Mouse (Mus musculus) brain, embryonic 18.5 days (tissue): Measurements from ENCODE around the gene Prkci.

ENCODE experiments used
- DNase-seq: peaks from one replicate; pipeline ENCODE4 v3.0.0-alpha.2; 2012; ENCODE audit warnings: low read depth, low spot score

Prkci gene

DNA sequence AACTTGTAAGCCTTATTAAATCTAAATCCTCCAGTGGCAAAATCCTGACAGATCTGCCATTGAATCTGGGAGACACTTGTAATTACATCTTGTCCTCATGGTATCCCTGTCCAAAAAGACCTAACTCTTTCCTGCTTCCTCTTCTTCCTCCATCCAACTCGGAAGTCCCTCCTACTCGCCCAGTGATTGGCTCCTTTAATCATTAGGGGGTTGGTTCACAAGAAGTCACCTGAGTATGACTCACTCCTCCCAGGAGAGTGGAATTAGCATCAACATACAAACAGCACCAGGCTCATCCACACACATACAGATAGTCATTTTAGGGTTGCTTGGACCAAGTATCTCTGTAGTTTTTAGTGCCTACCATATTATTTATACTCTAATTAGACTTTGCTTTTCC, 47.4 kb downstream of the Prkci start:
- no peak for DNase-seq

GRCm38 (mm10) chr3:31047263-31047662, 51.7 kb downstream of the Prkci start:
- no peak for DNase-seq

DNA sequence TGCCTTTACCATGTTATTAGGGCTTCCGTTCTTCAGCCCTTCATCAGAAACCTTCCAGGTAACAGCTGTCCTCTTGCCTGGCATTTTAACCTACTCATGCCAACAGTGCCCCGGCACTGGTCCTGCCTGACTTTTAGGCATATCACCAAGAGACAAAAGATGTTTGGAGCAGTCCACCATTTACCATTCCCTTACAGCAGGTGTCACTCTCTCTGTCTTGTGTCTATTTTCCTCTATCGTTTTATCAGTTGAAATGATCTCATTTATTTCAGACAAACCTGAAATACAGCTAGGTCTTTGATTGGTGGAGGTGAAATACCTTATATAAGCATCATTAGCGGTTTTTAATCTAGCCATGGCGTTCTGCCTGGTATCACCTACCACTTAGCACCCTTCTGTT, 53.5 kb downstream of the Prkci start:
- DNase-seq: no peak

- no peak for DNase-seq
Measured at GRCm38 (mm10) chr3:31050375-31050774, 54.8 kb downstream of the Prkci start.

DNA sequence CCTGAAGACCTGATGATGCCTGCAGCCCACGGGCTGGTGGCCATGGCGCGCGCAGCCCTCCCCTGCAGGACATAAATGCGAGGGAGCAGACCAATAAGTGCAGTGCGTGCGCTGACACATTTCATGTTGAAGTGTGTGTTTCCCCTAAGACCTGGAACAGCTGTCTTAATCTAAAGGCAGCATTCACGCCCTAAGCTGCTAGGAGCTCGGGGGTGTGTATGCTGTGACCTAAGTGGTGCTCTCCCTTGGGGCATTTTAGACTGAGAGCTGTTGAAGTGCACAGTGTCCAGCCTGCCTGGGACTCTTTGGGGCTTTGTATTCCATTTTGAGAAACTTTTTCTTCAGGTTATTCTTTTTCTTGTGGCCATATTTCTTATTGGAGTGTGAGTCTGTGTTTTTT, 56.2 kb downstream of the Prkci start:
- DNase-seq: no peak

GRCm38 (mm10) chr3:31053191-31053590, 57.6 kb downstream of the Prkci start:
- DNase-seq: no peak

DNA sequence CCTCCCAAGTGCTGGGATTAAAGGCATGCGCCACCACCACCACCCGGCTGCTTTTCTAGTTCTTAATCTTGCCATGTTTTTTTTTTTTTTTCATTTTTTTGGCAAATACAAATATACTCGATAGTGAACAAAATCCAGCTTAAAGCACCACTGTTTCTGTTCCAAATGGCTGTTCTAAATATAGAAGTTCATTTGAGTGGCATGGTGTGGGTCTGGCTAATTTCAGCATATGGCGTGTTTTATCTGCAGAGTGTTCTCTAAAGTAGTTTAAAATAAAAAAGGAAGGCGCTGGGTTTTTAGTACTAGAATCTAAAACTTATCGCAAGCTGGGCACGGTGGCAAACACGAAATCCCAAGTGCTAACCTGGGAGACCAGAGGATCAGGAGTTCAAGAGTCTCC, 59.3 kb downstream of the Prkci start:
- no peak for DNase-seq

- DNase-seq: no peak
Measured at GRCm38 (mm10) chr3:31056047-31056650, 60.6 kb downstream of the Prkci start.

GRCm38 (mm10) chr3:31056651-31057627, 61.4 kb downstream of the Prkci start:
- DNase-seq: peak; percentile 47

DNA sequence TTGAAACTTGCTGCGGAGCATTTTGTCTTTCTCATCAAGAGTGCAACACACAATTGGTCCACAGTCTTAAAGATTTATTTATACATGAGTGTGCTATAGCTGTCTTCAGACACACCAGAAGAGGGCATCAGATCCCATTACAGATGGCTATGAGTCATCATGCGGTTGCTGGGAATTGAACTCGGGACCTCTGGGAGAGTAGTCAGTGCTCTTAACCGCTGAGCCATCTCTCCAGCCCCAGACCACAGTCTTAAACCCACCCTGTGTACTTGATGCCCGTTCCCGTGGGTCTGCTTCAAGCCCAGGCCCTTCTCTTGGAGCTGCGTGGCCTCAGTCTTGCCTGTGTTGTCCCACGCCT, 65.2 kb downstream of the Prkci start:
- DNase-seq: no peak

GRCm38 (mm10) chr3:31061103-31061785, 65.7 kb downstream of the Prkci start:
- no peak for DNase-seq

GRCm38 (mm10) chr3:31061786-31062120, 66.2 kb downstream of the Prkci start:
- DNase-seq: no peak

- DNase-seq: no peak
Measured at GRCm38 (mm10) chr3:31062325-31062724, 66.8 kb downstream of the Prkci start.

- DNase-seq: no peak
Measured at GRCm38 (mm10) chr3:31068482-31068881, 72.9 kb downstream of the Prkci start.

- no peak for DNase-seq
Measured at GRCm38 (mm10) chr3:31071804-31072203, 76.3 kb downstream of the Prkci start.

- DNase-seq: no peak
Measured at GRCm38 (mm10) chr3:31075808-31076207, 80.3 kb downstream of the Prkci start.

GRCm38 (mm10) chr3:31077068-31077703, 81.6 kb downstream of the Prkci start:
- DNase-seq: no peak

- DNase-seq: no peak
Measured at GRCm38 (mm10) chr3:31079450-31079849, 83.9 kb downstream of the Prkci start.

GRCm38 (mm10) chr3:31080791-31081502, 85.4 kb downstream of the Prkci start:
- DNase-seq: no peak

DNA sequence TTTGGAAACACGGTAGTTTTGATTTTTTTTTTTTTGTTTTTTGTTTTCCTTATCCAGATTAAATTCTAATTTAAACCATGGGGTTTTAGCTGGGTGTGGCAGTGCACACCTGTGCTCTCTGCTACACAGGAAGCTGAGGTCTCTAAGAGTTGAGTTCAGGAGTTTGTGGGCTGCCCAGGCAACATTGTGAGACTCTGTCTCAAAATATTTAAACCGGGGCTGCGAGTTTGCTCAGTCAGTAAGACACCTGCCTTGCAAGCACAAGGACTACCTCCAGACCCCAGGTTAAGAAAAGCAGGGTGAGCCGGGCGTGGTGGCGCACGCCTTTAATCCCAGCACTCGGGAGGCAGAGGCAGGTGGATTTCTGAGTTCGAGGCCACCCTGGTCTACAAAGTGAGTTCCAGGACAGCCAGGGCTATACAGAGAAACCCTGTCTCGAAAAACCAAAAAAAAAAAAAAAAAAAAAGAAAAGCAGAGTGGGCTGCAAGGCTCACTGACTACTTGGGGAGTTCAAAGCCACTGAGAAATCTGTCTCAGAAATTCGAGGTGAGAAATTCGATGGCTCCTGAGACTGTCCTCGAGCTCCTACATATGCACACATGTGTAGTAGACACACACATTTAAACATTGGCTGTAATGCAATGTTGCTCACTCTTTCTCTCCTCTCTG, 87.4 kb downstream of the Prkci start:
- no peak for DNase-seq
